11 mouse cellular contexts compared by ENCODE assay signal in genomic region chr2:28244667-28245395, GRCm38 (mm10). TPM values are rescaled to one million over a fixed set of nuclear protein-coding genes. Genes with fewer than 3 reads are reported as not detected.
DNase-seq lines count a peak whose midpoint lies in the region; ATAC-seq and TF ChIP-seq lines count a peak whose summit lies in the region.
"Had no signal": no experiment of that assay in that cellular context is flagged by ENCODE, and none has a peak within 500 bp of the region (broad histone marks: within the 10 kb centered on the region; RNA-seq: fewer than 3 reads in every experiment).

No protein-coding gene starts in this region.

- H3K27me3 ChIP-seq in Patski = no peaks in the 10 kb centered on the region

- peak; percentile 79 for DNase-seq in gastrocnemius, adult 2 months
- no peak for DNase-seq in gastrocnemius, postnatal 4 days (ENCODE audit: low spot score in 2 of 2)
- peak; percentile 92 for DNase-seq in 3T3-L1 (ENCODE audit: low read depth, low spot score)
- peak; percentile 79 for DNase-seq in Patski (ENCODE audit: low read depth, low spot score)
- DNase-seq in frontal cortex, postnatal 36 days (ENCODE audit: low spot score in 2 of 2) = peak; percentile 66 to 79
- no peak for DNase-seq in heart, postnatal 25 days (ENCODE audit: low spot score)
- DNase-seq in thymus, postnatal 10 days (ENCODE audit: low spot score in 2 of 2) = no peak
- DNase-seq: kidney, adult 11 months; lung, postnatal 10 days; thymus, postnatal 25 days had no signal

- CTCF ChIA-PET in Patski (lab: Charles Lee) = interaction anchor here (1.1 to 1.7 kb wide), 2 partner anchors 27 to 38 kb away, joined by 3 to 7 read pairs; no protein-coding TSS in a partner anchor

- no peak overlapping the region for H3K4me3 ChIP-seq in gastrocnemius, adult 2 months

- in situ Hi-C loops in Patski (cut with MboI; ENCODE audit: low pct_unique_long_range_greater_than_20kb) = no loop called here

- POLR2A ChIA-PET in Patski (lab: Charles Lee) = interaction anchor here (0.6 to 2.9 kb wide), 2 partner anchors 10 to 38 kb away, joined by 3 to 20 read pairs; no protein-coding TSS in a partner anchor

- peak; percentile 40 for ATAC-seq in Patski
- ATAC-seq in megakaryocyte-erythroid progenitor cell, adult 5-6 weeks (replicated peaks; ENCODE audit: low FRiP score, low TSS enrichment, poor library complexity, severe bottlenecking) = no peak

- intact Hi-C loops in gastrocnemius, adult 2 months (cut with DNase I) = loop anchor here (5.0 kb wide), 1 partner anchor 38 kb away; no protein-coding TSS in a partner anchor
- intact Hi-C loops in heart, postnatal 25 days (cut with DNase I) = no loop called here

- no peak for TF ChIP-seq CTCF in gastrocnemius, adult 2 months (IDR thresholded peaks at IDR 0.05)
- TF ChIP-seq CTCF in Patski (IDR thresholded peaks at IDR 0.05) = no peak

- peak overlapping the region; percentile 72 for H3K27ac ChIP-seq in gastrocnemius, adult 2 months

RNA-seq across cellular contexts. Expression of gene Olfm1, which starts 52.0 kb away (rescaled TPM):
- 10 to 100 TPM in 1 of 2 experiments, 1 to 10 TPM in 1; 6.8 to 13.7 TPM for total RNA-seq in gastrocnemius, adult 2 months (2021)
- total RNA-seq in gastrocnemius, postnatal 4 days (2021) = 10 to 100 TPM; 27.0 to 34.0 TPM
- 141 TPM for polyA plus RNA-seq in Patski (2021)
- total RNA-seq in heart, postnatal 25 days (2021) = 10 to 100 TPM in 1 of 2 experiments, 1 to 10 TPM in 1; 9.3 to 10.3 TPM
- total RNA-seq in megakaryocyte-erythroid progenitor cell, adult 5-6 weeks (2014; fragmentation: Nextera tagmentation) = 1.7 and 4.4 TPM in 2 replicates
- 3.3 and 3.6 TPM in 2 replicates for total RNA-seq in megakaryocyte-erythroid progenitor cell, adult 5-6 weeks (2017)

Comparison
In these comparisons a context has a peak if more than half of its experiments do, and no peak if none do; other contexts are left out.
1. DNase-seq: peak in gastrocnemius, adult 2 months (single experiment), 3T3-L1 (single experiment), Patski (single experiment) and frontal cortex, postnatal 36 days (2 of 2); none in gastrocnemius, postnatal 4 days (0 of 2), heart, postnatal 25 days (single experiment) and thymus, postnatal 10 days (0 of 2).